Mouse (Mus musculus) heart, embryonic 14.5 days (tissue): ENCODE results near the gene H2-Ob. TPM values are rescaled to one million over a fixed set of nuclear protein-coding genes. Genes with fewer than 3 reads are reported as not detected.

Source experiments
- ATAC-seq: fragments of 200-750 bp; cut with Nextera tagmentation; 2 replicates; pipeline ENCODE4 v1.8.0; 2017; ENCODE audit warnings: low read depth, moderate TSS enrichment; ENCODE audit not compliant: insufficient number of reproducible peaks, insufficient read depth, low FRiP score
- H3K27ac ChIP-seq, 2 experiments: fragments of 200-500 bp in 1 of 2; fragments of 300-500 bp in 1 of 2; sonication (generic) in 1 of 2; replicated peaks in 1 of 2; 2 replicates each; pipeline ENCODE4 v1.5.1; 2012 to 2014; ENCODE audit warnings: low read depth in 2 of 2, low read length in 2 of 2, control low read depth in 1 of 2, mild to moderate bottlenecking in 1 of 2, mixed read lengths in 1 of 2; ENCODE audit not compliant: control insufficient read depth in 1 of 2, insufficient read depth in 1 of 2
- H3K27me3 ChIP-seq: fragments of 300-500 bp; sonication (generic); 2 replicates; pipeline ENCODE4 v1.6.1; 2014; ENCODE audit warnings: mild to moderate bottlenecking, low read length, control low read depth; ENCODE audit not compliant: control insufficient read depth, insufficient read depth
- H3K36me3 ChIP-seq: fragments of 300-500 bp; sonication (generic); 2 replicates; pipeline ENCODE4 v1.6.1; 2014; ENCODE audit warnings: mild to moderate bottlenecking, control low read depth, low read length, mixed read lengths; ENCODE audit not compliant: control insufficient read depth, insufficient read depth
- H3K4me1 ChIP-seq, 2 experiments: fragments of 200-500 bp in 1 of 2; fragments of 300-500 bp in 1 of 2; sonication (generic) in 1 of 2; 2 replicates each; pipeline ENCODE4 v1.6.1; 2012 to 2014; ENCODE audit warnings: low read length in 2 of 2, control low read depth in 1 of 2, mixed read lengths in 1 of 2; ENCODE audit not compliant: control insufficient read depth in 2 of 2, insufficient read depth in 2 of 2
- H3K4me2 ChIP-seq: fragments of 300-500 bp; sonication (generic); 2 replicates; pipeline ENCODE4 v1.6.1; 2014; ENCODE audit warnings: mild to moderate bottlenecking, low read length
- H3K4me3 ChIP-seq, 2 experiments: fragments of 200-500 bp in 1 of 2; fragments of 300-500 bp in 1 of 2; sonication (generic) in 1 of 2; 2 replicates each; pipeline ENCODE4 v1.5.1; 2012 to 2014; ENCODE audit warnings: low read length in 2 of 2, mild to moderate bottlenecking in 2 of 2, control low read depth in 1 of 2, low read depth in 1 of 2, moderate library complexity in 1 of 2; ENCODE audit not compliant: control insufficient read depth in 1 of 2, insufficient read depth in 1 of 2
- H3K9ac ChIP-seq: fragments of 300-500 bp; sonication (generic); 2 replicates; pipeline ENCODE4 v1.6.1; 2014; ENCODE audit warnings: mild to moderate bottlenecking, low read length
- H3K9me3 ChIP-seq: fragments of 300-500 bp; sonication (generic); 2 replicates; pipeline ENCODE4 v1.6.1; 2016; ENCODE audit warnings: low read length, control low read depth; ENCODE audit not compliant: control insufficient read depth
- WGBS: fragments of 180-500 bp; shearing (Covaris S2); extraction: QIAGEN DNeasy Blood & Tissue Kit; methylation state at CpG from one replicate; pipeline ENCODE4 v1.1.7; 2014; 5-methylcytosine and 5-hydroxymethylcytosine counted together
- polyA plus RNA-seq: library from polyadenylated mRNA; unstranded; fragments of >200 nt; fragmentation: Nextera tagmentation; extraction: Ambion mirVana; gene quantifications from 2 replicates; pipeline ENCODE4 v1.2.1, GENCODE M21; 2014

H2-Ob gene
- polyA plus RNA-seq, 1 experiment from 2014 or later = not detected

DNA sequence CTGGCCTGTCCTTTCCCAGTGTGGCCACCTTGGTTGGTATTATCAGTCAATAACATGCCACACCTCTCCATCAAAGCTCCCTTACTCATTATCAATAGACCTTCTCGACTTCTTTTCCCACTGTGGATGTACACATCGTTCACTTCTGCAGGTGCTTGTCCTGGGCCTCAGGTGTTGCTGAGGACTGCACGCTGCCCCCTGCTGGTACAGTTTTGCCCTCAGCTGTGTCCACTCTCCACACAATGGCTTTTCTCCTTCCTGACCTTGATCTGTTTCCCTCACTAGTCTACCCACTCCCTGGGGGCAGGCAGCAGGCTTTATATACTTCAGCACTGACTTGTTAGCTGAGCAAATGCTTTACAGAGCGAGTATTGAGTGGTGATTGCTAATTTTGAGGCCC, 47.1 kb downstream of the H2-Ob start:
- no peaks in the 10 kb centered on the region for H3K27me3 ChIP-seq
- ATAC-seq = no peak
- no peak overlapping the region for H3K4me3 ChIP-seq
- H3K27ac ChIP-seq = no peak overlapping the region
- no peak overlapping the region for H3K9ac ChIP-seq
- WGBS = 35% methylated on average over 4 of the region's 4 CpGs
- H3K36me3 ChIP-seq = no peaks in the 10 kb centered on the region
- no peaks in the 10 kb centered on the region for H3K4me1 ChIP-seq
- no peaks in the 10 kb centered on the region for H3K9me3 ChIP-seq
- no peak overlapping the region for H3K4me2 ChIP-seq

DNA sequence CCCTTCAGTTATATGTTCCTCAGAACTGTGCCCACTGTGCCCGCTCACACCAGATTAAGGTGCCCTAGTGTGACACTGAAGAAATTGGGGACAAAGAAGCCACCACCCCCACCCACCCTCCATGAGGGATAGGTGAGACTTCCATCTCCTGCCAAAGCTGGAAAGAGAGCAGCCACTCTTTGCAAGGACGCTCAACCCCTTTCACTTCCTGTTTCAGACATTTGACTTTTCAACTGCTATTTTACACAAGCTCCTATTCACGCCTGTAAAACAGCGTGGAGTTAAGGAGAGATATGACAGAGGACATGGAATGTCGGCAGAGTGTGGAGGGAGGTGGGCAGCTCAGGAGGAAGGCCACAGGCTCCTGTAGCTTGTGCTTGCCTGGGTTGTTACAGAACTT, 47.8 kb downstream of the H2-Ob start:
- H3K9ac ChIP-seq = no peak overlapping the region
- no peak overlapping the region for H3K4me2 ChIP-seq
- no peaks in the 10 kb centered on the region for H3K4me1 ChIP-seq
- ATAC-seq = no peak
- no peaks in the 10 kb centered on the region for H3K9me3 ChIP-seq
- no peak overlapping the region for H3K4me3 ChIP-seq
- H3K27me3 ChIP-seq = no peaks in the 10 kb centered on the region
- WGBS = 56% methylated on average over 5 of the region's 5 CpGs
- H3K36me3 ChIP-seq = no peaks in the 10 kb centered on the region
- no peak overlapping the region for H3K27ac ChIP-seq

DNA sequence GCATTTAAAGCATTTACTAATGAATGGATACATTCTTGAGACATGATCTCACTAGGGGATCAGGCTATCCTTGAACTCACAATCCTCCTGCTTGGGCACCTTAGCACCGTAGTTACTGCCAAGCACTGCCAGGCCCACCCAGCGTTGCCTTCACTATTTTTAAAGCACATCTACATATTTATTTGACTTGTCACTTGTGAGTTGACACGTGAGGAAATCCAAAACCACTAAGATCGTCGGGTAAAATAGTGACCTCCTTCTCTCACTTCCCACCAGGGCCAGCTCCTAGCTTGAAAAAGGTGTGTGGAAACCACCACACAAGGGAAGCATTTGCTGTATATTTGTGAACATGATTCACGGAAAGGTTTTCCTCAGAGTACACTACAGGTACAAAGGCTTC, 48.3 kb downstream of the H2-Ob start:
- Histone ChIP-seq H3K9me3 (no peaks in the 10 kb centered on the region), H3K4me1 (no peaks in the 10 kb centered on the region), H3K27ac (no peak overlapping the region), H3K9ac (no peak overlapping the region), H3K27me3 (no peaks in the 10 kb centered on the region), H3K36me3 (no peaks in the 10 kb centered on the region), H3K4me2 (no peak overlapping the region), H3K4me3 (no peak overlapping the region)
- WGBS = 67% methylated on average over 6 of the region's 6 CpGs
- ATAC-seq = no peak

DNA sequence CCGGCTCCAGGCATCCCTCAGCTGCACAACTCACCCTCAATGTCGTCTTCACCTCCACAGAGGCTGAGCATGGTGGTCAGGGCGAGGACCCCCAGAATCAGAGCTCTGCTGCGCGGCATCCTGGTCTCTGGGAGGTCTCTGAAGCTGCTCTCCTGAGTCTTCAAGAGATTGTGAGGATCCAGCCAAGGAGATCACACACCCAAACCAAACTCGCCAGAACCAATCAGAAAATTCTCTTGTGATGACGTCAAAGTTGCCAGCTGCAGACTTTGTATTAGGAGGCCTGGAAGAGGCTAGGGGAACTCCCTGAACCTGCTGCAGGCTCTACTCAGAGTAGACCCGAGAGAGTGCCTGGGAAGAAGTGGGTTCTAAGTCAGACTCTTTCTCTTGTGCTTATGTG, 48.9 kb downstream of the H2-Ob start, which contains the start of gene H2-Aa:
TSS of gene H2-Aa (minus strand) at position 176 of the 400 bp plus-strand sequence.
- no peaks in the 10 kb centered on the region for H3K4me1 ChIP-seq
- no peak within 1 kb of the TSS for H3K27ac ChIP-seq
- 16% methylated on average over 8 of the region's 8 CpGs for WGBS
- H3K9ac ChIP-seq = no peak within 1 kb of the TSS
- H3K27me3 ChIP-seq = no peaks in the 10 kb centered on the region
- no peaks in the 10 kb centered on the region for H3K36me3 ChIP-seq
- no peak within 1 kb of the TSS for H3K4me2 ChIP-seq
- peak; percentile 50; the same call in 1 of the 2 replicates for ATAC-seq
- H3K4me3 ChIP-seq = no peak within 1 kb of the TSS
- no peaks in the 10 kb centered on the region for H3K9me3 ChIP-seq

DNA sequence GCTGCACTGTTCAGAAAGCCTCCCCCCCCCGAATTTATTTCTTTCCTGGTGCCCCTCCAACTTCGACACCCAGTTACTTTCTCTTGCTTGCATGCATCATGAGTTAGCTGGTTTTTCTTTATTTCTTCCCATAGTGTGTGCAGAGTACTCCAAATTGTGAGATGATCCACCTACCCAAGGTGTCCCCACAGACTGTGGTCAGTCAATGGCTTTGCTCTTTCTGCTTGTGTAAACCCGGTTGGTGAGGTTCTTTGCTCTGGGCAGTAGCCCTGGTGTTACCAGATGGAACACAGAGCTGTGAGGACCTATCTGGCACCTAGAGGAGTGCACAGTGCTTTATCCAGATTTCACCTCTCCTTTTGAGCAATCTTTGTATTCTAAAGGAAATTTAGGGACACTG, 49.4 kb downstream of the H2-Ob start:
- no peak overlapping the region for H3K9ac ChIP-seq
- no peak overlapping the region for H3K27ac ChIP-seq
- H3K27me3 ChIP-seq = no peaks in the 10 kb centered on the region
- no peak overlapping the region for H3K4me2 ChIP-seq
- H3K4me3 ChIP-seq = no peak overlapping the region
- H3K9me3 ChIP-seq = no peaks in the 10 kb centered on the region
- H3K4me1 ChIP-seq = no peaks in the 10 kb centered on the region
- ATAC-seq = no peak
- H3K36me3 ChIP-seq = no peaks in the 10 kb centered on the region
- 71% methylated on average over 3 of the region's 3 CpGs for WGBS

DNA sequence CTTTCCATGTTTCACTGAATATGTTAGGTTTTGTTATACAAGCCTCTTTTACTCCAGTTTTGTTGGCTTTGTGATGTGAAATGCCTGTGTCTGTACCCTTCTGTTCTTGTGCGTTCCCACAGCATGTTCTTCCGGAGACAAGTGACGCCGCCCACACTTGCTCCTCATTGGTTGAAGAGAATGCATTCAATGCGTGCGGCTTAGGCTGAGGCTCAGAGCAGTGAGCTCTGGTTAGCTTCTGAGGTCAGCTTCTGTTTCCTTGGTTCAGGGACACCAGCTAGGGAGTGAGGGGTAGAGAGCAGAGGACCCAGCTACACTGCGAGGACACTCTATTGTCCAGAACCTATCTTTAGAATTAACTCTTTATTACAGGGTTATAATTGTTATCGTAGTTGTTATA, 52.9 kb downstream of the H2-Ob start:
- peak; percentile 66; the same call in 1 of the 2 replicates for ATAC-seq
- H3K27me3 ChIP-seq = no peaks in the 10 kb centered on the region
- 16% methylated on average over 8 of the region's 8 CpGs for WGBS

DNA sequence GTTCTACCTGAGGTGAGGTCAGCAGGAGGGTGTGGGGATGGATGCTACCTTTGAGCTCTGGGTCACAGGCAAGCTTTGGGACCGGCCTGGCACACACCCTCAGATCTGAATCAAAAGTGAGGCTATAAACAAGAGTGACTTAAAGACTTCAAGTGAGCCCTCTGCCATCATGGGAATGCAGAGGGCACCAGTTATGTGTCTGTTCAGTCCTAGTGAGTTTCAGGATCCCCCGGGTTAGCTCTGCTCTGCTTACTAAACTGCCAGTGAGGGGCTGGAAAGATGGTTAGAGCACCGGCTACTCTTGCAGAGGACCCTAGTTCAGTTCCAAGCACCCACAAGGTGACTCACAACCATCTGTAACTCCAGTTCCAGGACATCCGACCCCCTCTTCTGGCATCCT, 53.9 kb downstream of the H2-Ob start:
- H3K36me3 ChIP-seq = no peaks in the 10 kb centered on the region
- no peak overlapping the region for H3K4me2 ChIP-seq
- H3K4me1 ChIP-seq = peaks cover 2 to 3% of the 10 kb centered on the region in 2 experiments; a peak in 2 of 4 replicates
- no peak for ATAC-seq
- no peak overlapping the region for H3K4me3 ChIP-seq
- H3K9me3 ChIP-seq = no peaks in the 10 kb centered on the region
- H3K9ac ChIP-seq = no peak overlapping the region
- H3K27me3 ChIP-seq = no peaks in the 10 kb centered on the region
- 83% methylated on average over 4 of the region's 4 CpGs for WGBS
- H3K27ac ChIP-seq = no peak overlapping the region

More for the DNA sequence above, 52.9 kb downstream of the H2-Ob start:
- H3K27ac ChIP-seq = no peak overlapping the region
- H3K4me3 ChIP-seq = no peak overlapping the region
- no peak overlapping the region for H3K9ac ChIP-seq
- peaks cover 2 to 3% of the 10 kb centered on the region in 2 experiments; a peak in 2 of 4 replicates for H3K4me1 ChIP-seq
- no peaks in the 10 kb centered on the region for H3K36me3 ChIP-seq
- H3K9me3 ChIP-seq = no peaks in the 10 kb centered on the region
- H3K4me2 ChIP-seq = no peak overlapping the region

DNA sequence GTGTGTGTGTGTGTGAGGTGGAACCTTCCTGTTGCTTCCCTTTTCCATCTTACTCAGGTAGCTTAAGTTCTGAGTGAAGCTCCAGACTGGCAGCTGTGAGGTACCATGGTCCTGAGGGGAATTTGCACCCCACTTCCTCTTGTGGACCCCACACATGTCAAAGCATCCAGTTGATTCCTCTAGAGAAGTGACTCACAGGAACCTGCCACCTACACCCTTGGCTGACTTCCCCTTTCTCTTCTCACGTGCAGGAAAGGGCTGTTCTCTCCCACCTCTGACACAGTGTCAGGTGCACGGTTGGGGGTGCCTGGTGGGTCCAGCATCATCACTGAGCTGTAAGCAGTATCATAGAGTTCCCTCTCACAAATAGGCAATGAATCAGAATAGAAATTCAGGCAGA, 54.8 kb downstream of the H2-Ob start:
- no peak for ATAC-seq
- Histone ChIP-seq H3K4me1 (peaks cover 2 to 3% of the 10 kb centered on the region in 2 experiments; a peak in 2 of 4 replicates), H3K36me3 (no peaks in the 10 kb centered on the region)

More for the DNA sequence above, 54.8 kb downstream of the H2-Ob start:
- Histone ChIP-seq H3K4me2 (no peak overlapping the region), H3K27ac (no peak overlapping the region), H3K27me3 (no peaks in the 10 kb centered on the region), H3K4me3 (no peak overlapping the region), H3K9me3 (no peaks in the 10 kb centered on the region), H3K9ac (no peak overlapping the region)
- 53% methylated on average over 2 of the region's 2 CpGs for whole genome bisulfite sequencing
